Mouse (Mus musculus): ENCODE data around the gene Gxylt2. TPM values are rescaled to one million over a fixed set of nuclear protein-coding genes. Genes with fewer than 3 reads are reported as not detected.
A peak's percentile ranks its signal among the peaks of the same experiment; 100 is the strongest.

Gene Gxylt2
- total RNA-seq, 1 experiment from 2014 or later, result 0.73 TPM

- DNase-seq, result no peak
Observed at GRCm38 (mm10) chr6:100716152-100716551, 11.6 kb downstream of the Gxylt2 start.

GRCm38 (mm10) chr6:100716817-100717216 lies 12.3 kb downstream of the Gxylt2 start:
- no peak for DNase-seq

GRCm38 (mm10) chr6:100720098-100720501 lies 15.6 kb downstream of the Gxylt2 start:
- no peak for DNase-seq

- DNase-seq, result no peak
Observed at GRCm38 (mm10) chr6:100720882-100721721, 16.6 kb downstream of the Gxylt2 start.

GRCm38 (mm10) chr6:100731996-100732375 lies 27.5 kb downstream of the Gxylt2 start:
- peak; percentile 27 for DNase-seq

GRCm38 (mm10) chr6:100732376-100733021 lies 28.0 kb downstream of the Gxylt2 start:
- no peak for DNase-seq

GRCm38 (mm10) chr6:100733218-100733617 lies 28.7 kb downstream of the Gxylt2 start:
- no peak for DNase-seq

- DNase-seq, result no peak
Observed at GRCm38 (mm10) chr6:100734321-100734720, 29.8 kb downstream of the Gxylt2 start.

- DNase-seq, result no peak
Observed at GRCm38 (mm10) chr6:100758431-100759208, 54.1 kb downstream of the Gxylt2 start.

- no peak for DNase-seq
Observed at GRCm38 (mm10) chr6:100767756-100768155, 63.2 kb downstream of the Gxylt2 start.

GRCm38 (mm10) chr6:100775923-100776505 lies 71.5 kb downstream of the Gxylt2 start:
- DNase-seq, result no peak

- no peak for DNase-seq
Observed at GRCm38 (mm10) chr6:100778595-100778994, 74.1 kb downstream of the Gxylt2 start.

GRCm38 (mm10) chr6:100780421-100780820 lies 75.9 kb downstream of the Gxylt2 start:
- DNase-seq, result no peak

GRCm38 (mm10) chr6:100781644-100782043 lies 77.1 kb downstream of the Gxylt2 start:
- DNase-seq, result no peak

GRCm38 (mm10) chr6:100787726-100788125 lies 83.2 kb downstream of the Gxylt2 start:
- no peak for DNase-seq

- no peak for DNase-seq
Observed at GRCm38 (mm10) chr6:100789161-100789560, 84.6 kb downstream of the Gxylt2 start.

GRCm38 (mm10) chr6:100792055-100792659 lies 87.6 kb downstream of the Gxylt2 start:
- DNase-seq, result no peak

- DNase-seq, result no peak
Observed at GRCm38 (mm10) chr6:100792973-100793769, 88.6 kb downstream of the Gxylt2 start.

- no peak for DNase-seq
Observed at GRCm38 (mm10) chr6:100795797-100796196, 91.3 kb downstream of the Gxylt2 start.

GRCm38 (mm10) chr6:100799290-100799689 lies 94.8 kb downstream of the Gxylt2 start:
- no peak for DNase-seq

- DNase-seq, result no peak
Observed at GRCm38 (mm10) chr6:100799766-100800165, 95.2 kb downstream of the Gxylt2 start.

Measured in adrenal gland, postnatal 25 days (tissue).